Mouse (Mus musculus) kidney, adult 2 months (tissue): Measurements from ENCODE around the gene Ulk3.

Experiments used
- CTCF ChIP-seq: fragments of 200-500 bp; conservative IDR thresholded peaks from 2 replicates; pipeline ENCODE4 v1.5.1; 2011; ENCODE audit warnings: low read depth, mild to moderate bottlenecking, control low read depth, low read length, moderate library complexity, mixed read lengths; ENCODE audit not compliant: insufficient read depth, insufficient read length
- POLR2A ChIP-seq: fragments of 200-500 bp; IDR thresholded peaks from one replicate; pipeline ENCODE4 v1.6.1; 2011; ENCODE audit warnings: low read depth, low read length, control low read depth

- TF ChIP-seq CTCF (no peak), POLR2A (no peak)
Measured at GRCm38 (mm10) chr9:57539550-57539949, 49.7 kb upstream of the Ulk3 start.
